Mouse (Mus musculus) CH12.LX (cell line): Measurements from ENCODE around the gene Mvd. TPM values are rescaled to one million over a fixed set of nuclear protein-coding genes. Genes with fewer than 3 reads are reported as not detected.

ENCODE experiments used
- DNase-seq: peaks from one replicate; pipeline ENCODE4 v3.0.0-alpha.2; 2013; ENCODE audit errors: extremely low read depth
- H3K27ac ChIP-seq: 2 replicates; pipeline ENCODE4 v1.5.1; 2012; ENCODE audit warnings: low read depth, mild to moderate bottlenecking, control low read depth, moderate library complexity; ENCODE audit not compliant: insufficient read depth
- H3K27me3 ChIP-seq: replicated peaks from 2 replicates; pipeline ENCODE3; 2012; ENCODE audit warnings: inconsistent platforms
- H3K36me3 ChIP-seq, 2 experiments: replicated peaks in 1 of 2; 2 replicates each; pipeline versions ENCODE3 to v1.6.1; 2012; ENCODE audit warnings: inconsistent platforms in 1 of 2, low read length in 1 of 2, mild to moderate bottlenecking in 1 of 2, mixed read lengths in 1 of 2, moderate library complexity in 1 of 2; ENCODE audit not compliant: control insufficient read depth in 1 of 2, insufficient read depth in 1 of 2
- H3K4me1 ChIP-seq, 2 experiments: 2 replicates each; pipeline ENCODE4 v1.6.1; 2012; ENCODE audit warnings: inconsistent platforms in 1 of 2, moderate library complexity in 1 of 2; ENCODE audit not compliant: insufficient read depth in 2 of 2, control insufficient read depth in 1 of 2
- H3K4me2 ChIP-seq: 2 replicates; pipeline ENCODE4 v1.6.1; 2012; ENCODE audit warnings: low read depth, mild to moderate bottlenecking, control low read depth; ENCODE audit not compliant: poor library complexity, insufficient read depth, severe bottlenecking
- H3K4me3 ChIP-seq, 3 experiments: fragments of 150-350 bp in 1 of 3; sonication (generic) in 1 of 3; replicated peaks in 1 of 3; 2 replicates each; pipeline versions ENCODE3 to v1.5.1; 2011 to 2012; ENCODE audit warnings: low read depth in 2 of 3, low read length in 2 of 3, mild to moderate bottlenecking in 2 of 3, moderate library complexity in 2 of 3, control low read depth in 1 of 3, improper control_type of control experiment in 1 of 3, inconsistent platforms in 1 of 3, mixed read lengths in 1 of 3; ENCODE audit not compliant: poor library complexity in 1 of 3
- H3K79me2 ChIP-seq: replicated peaks from 2 replicates; pipeline ENCODE4 v1.6.1; 2012; ENCODE audit warnings: mild to moderate bottlenecking, moderate library complexity; ENCODE audit not compliant: control insufficient read depth, poor library complexity, insufficient read depth, severe bottlenecking; ENCODE audit errors: extremely low read depth
- H3K9ac ChIP-seq: 2 replicates; pipeline ENCODE4 v1.6.1; 2012; ENCODE audit warnings: low read depth, mild to moderate bottlenecking, control low read depth, moderate library complexity; ENCODE audit not compliant: insufficient read depth
- H3K9me3 ChIP-seq: replicated peaks from 2 replicates; pipeline ENCODE3; 2012; ENCODE audit warnings: low read length, inconsistent platforms, mixed read lengths
- E2F4 ChIP-seq: IDR thresholded peaks from 2 replicates; pipeline ENCODE4 v1.6.1; 2011; ENCODE audit warnings: low read depth, low read length, improper control_type of control experiment; ENCODE audit not compliant: insufficient replicate concordance
- GABPA ChIP-seq: IDR thresholded peaks from 2 replicates; pipeline ENCODE4 v1.6.1; 2012; ENCODE audit warnings: low read depth, low read length, improper control_type of control experiment, inconsistent platforms; ENCODE audit not compliant: insufficient replicate concordance
- IRF4 ChIP-seq: IDR thresholded peaks from 2 replicates; pipeline ENCODE4 v1.6.1; 2014; ENCODE audit warnings: low read depth, mild to moderate bottlenecking, inconsistent platforms, low read length, improper control_type of control experiment
- KAT2A ChIP-seq: IDR thresholded peaks from 2 replicates; pipeline ENCODE4 v1.6.1; 2012; ENCODE audit warnings: low read length, improper control_type of control experiment, inconsistent platforms; ENCODE audit not compliant: insufficient replicate concordance
- MAX ChIP-seq: IDR thresholded peaks from 2 replicates; pipeline ENCODE4 v1.6.1; 2011; ENCODE audit warnings: low read length, improper control_type of control experiment
- MEF2A ChIP-seq: IDR thresholded peaks from 2 replicates; pipeline ENCODE4 v1.6.1; 2014; ENCODE audit warnings: low read depth, mild to moderate bottlenecking, inconsistent platforms, low read length, improper control_type of control experiment, borderline replicate concordance
- NELFE ChIP-seq: IDR thresholded peaks from 2 replicates; pipeline ENCODE4 v1.6.1; 2011; ENCODE audit warnings: low read depth, low read length, improper control_type of control experiment
- TBP ChIP-seq: conservative IDR thresholded peaks from 2 replicates; pipeline ENCODE4 v1.6.1; 2011; ENCODE audit warnings: low read depth, low read length, improper control_type of control experiment
- USF2 ChIP-seq: conservative IDR thresholded peaks from 2 replicates; pipeline ENCODE4 v1.6.1; 2011; ENCODE audit warnings: low read depth, low read length, improper control_type of control experiment
- dilution Hi-C: fragments of 300-500 bp; cut with MboI; formaldehyde crosslinking; loops from 2 replicates; pipeline ENCODE4 v1.14.3; 2020; ENCODE audit warnings: low sequenced_read_pairs; ENCODE audit not compliant: extremely low pct_unique_long_range_greater_than_20kb, extremely low pct_ligation_motif_present
- in situ Hi-C: fragments of 300-500 bp; cut with MboI; formaldehyde crosslinking; loops from 3 replicates; pipeline ENCODE4 v1.14.3; 2019; ENCODE audit warnings: low sequenced_read_pairs, low pct_ligation_motif_present, low pct_unique_long_range_greater_than_20kb, mixed read lengths
- polyA plus RNA-seq: library from polyadenylated mRNA; unstranded; fragments of >175 nt; gene quantifications from 2 replicates; pipeline ENCODE4 v1.2.1, GENCODE M21; 2012; ENCODE audit warnings: low read depth; ENCODE audit not compliant: insufficient read length
- total RNA-seq, 2 experiments: library from RNA; depleted of rRNA; stranded (reverse); fragments of 300-350 nt in 1 of 2; fragments of >200 nt in 1 of 2; gene quantifications; 2 replicates each; pipeline ENCODE4 v1.2.3; 2012 to 2014

The Mvd gene
- total and polyA plus RNA-seq, 3 experiments = 47.3 to 80.3 (median 54.0) TPM

- H3K9ac ChIP-seq = peak overlapping the region; percentile 61
- no peaks in the 10 kb centered on the region for H3K79me2 ChIP-seq
- H3K36me3 ChIP-seq = peaks cover 25 to 41% of the 10 kb centered on the region in 2 experiments
- H3K4me3 ChIP-seq = peak overlapping the region; percentile 74 to 81 (median 75)
- no peak for DNase-seq
- TF ChIP-seq TBP (no peak), KAT2A (no peak), USF2 (no peak), GABPA (no peak), E2F4 (no peak)
- H3K4me1 ChIP-seq = peaks cover 4 to 47% of the 10 kb centered on the region in 2 experiments; a peak in 3 of 4 replicates
- H3K9me3 ChIP-seq = peaks cover 4% of the 10 kb centered on the region
- no peaks in the 10 kb centered on the region for H3K27me3 ChIP-seq
- peak overlapping the region; percentile 89 for H3K4me2 ChIP-seq
- in situ Hi-C loops (loop anchor here (25.0 kb wide), 1 partner anchor 855 kb away; the partner anchor contains the start of genes Fbxo31 and Map1lc3b), dilution Hi-C loops (no loop called here)
- no peak overlapping the region for H3K27ac ChIP-seq
These were observed 866 bp downstream of the Mvd start for GRCm38 (mm10) chr8:122442356-122442755.

- in situ Hi-C loops (loop anchor here (25.0 kb wide), 1 partner anchor 854 kb away; the partner anchor contains the start of genes Fbxo31 and Map1lc3b), dilution Hi-C loops (no loop called here)
- Histone ChIP-seq H3K4me2 (no peak overlapping the region), H3K36me3 (peaks cover 35 to 51% of the 10 kb centered on the region in 2 experiments), H3K9me3 (peaks cover 5% of the 10 kb centered on the region), H3K4me1 (peaks cover 4 to 57% of the 10 kb centered on the region in 2 experiments; a peak in 3 of 4 replicates), H3K79me2 (no peaks in the 10 kb centered on the region), H3K27me3 (no peaks in the 10 kb centered on the region), H3K27ac (no peak overlapping the region), H3K9ac (no peak overlapping the region), H3K4me3 (no peak overlapping the region)
- TF ChIP-seq MAX = no peak
- TF ChIP-seq NELFE = no peak
- TF ChIP-seq IRF4 = no peak
- no peak for TF ChIP-seq MEF2A
- no peak for DNase-seq
These were observed 1.9 kb downstream of the Mvd start for GRCm38 (mm10) chr8:122441326-122441725.

- peaks cover 8 to 54% of the 10 kb centered on the region in 2 experiments for H3K4me1 ChIP-seq
- H3K4me3 ChIP-seq = no peak overlapping the region
- no peaks in the 10 kb centered on the region for H3K27me3 ChIP-seq
- H3K9ac ChIP-seq = no peak overlapping the region
- no peaks in the 10 kb centered on the region for H3K79me2 ChIP-seq
- no peak overlapping the region for H3K4me2 ChIP-seq
- no peak for DNase-seq
- TF ChIP-seq GABPA = no peak
- peaks cover 41 to 65% of the 10 kb centered on the region in 2 experiments for H3K36me3 ChIP-seq
- no peak overlapping the region for H3K27ac ChIP-seq
- peaks cover 11% of the 10 kb centered on the region for H3K9me3 ChIP-seq
- in situ Hi-C loops (loop anchor here (25.0 kb wide), 1 partner anchor 852 kb away; the partner anchor contains the start of genes Fbxo31 and Map1lc3b), dilution Hi-C loops (no loop called here)
These were observed 3.9 kb downstream of the Mvd start for GRCm38 (mm10) chr8:122439336-122439735.
